Mouse (Mus musculus): Measurements from ENCODE around the gene Eml2. TPM values are rescaled to one million over a fixed set of nuclear protein-coding genes. Genes with fewer than 3 reads are reported as not detected.

Gene Eml2
- total RNA-seq, 2 experiments from 2014 or later: 37.7 to 41.0 TPM

DNA sequence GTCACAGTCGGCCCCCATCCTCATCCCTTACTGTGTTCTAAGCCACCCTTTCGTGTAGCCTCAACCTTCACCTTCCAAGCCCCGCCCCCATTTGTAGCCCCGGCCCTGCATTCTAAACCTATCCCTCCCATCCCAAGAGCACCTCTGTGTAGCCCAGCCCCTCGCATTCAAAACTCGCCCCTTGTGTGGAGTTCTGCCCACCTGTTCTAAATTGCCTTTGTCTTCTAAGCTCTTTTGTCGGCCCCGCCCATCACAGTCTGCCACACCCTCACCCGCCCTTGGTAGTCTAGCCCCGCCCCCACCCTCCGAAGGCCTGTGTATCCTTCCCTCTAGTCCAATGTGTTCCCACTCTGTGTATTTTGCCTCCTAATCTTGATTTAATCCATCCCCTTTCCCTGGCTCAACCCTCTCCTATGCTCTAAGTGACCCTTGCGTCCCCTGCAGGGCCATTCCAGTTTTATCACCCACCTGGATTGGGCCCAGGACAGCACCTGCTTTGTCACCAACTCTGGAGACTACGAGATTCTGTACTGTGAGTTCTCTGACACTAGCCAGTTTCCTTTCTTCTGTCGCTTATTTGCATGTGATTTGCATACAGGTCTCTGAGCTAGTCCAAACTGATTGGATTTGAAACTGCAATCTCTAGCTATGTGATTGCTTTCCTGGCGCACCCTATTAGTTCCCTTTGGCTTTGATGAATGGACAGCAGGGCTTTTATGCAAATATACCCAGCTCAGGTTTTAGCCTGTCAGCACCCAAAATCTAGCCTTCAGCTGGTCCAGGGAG, 26.0 kb downstream of the Eml2 start:
- no peak for DNase-seq

DNA sequence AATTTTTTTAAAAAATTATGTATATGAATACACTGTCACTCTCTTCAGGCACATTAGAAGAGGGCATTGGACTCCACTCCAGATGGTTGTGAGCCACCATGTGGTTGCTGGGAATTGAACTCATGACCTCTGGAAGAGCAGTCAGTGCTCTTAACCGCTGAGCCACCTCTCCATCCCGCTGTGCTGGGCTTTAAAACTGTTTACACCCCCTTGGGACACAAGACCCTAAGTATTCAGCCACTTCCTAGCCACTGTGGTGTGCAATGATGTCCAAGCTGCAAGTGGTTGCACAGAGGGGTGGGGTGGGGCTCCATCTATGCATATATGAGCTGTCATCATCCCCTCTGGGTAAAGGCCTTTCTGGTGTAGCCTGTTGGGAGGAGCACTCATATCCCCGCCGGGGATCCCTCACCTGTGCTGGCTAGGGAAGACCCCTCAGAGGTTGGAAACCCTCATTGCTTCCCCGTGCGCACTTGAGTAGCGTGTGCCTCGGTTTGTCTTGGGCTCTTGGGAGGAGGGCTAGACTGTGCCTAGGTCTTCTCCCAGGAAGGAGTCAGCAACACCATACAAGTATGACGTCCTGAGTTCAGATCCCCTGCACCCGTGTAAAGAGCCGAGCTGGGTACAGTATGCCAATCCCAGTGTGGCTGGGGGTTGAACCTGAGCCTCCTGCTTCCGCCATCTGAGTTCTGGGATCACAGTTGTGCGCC, 32.1 kb downstream of the Eml2 start:
- no peak for DNase-seq

DNA sequence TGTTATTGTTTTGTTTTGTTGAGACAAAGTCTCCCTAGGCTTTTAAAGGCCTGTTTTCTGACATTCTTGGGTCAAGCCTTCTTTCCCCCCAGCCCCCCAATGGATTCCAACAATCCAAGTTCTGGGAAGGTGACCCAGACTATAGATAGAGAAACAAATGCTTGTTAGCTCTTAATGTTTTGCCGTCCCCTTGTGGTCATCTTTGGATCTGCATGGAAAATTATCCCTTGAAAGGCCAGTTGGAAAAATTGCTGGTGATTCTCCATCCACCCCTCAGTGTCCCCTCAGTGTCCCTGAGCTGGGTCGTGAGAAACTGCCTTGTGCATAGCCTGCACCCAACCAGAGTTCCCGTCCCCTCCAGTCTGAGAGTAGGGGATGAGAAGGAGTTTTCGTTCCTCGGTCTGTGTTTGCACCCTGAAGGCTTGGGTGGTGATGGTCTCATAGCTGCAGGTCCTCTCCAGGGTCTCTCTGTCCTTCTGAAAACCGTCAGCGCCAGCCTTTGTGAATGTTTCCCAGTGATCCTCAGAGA, 32.8 kb downstream of the Eml2 start:
- peak; percentile 76 for DNase-seq

DNA sequence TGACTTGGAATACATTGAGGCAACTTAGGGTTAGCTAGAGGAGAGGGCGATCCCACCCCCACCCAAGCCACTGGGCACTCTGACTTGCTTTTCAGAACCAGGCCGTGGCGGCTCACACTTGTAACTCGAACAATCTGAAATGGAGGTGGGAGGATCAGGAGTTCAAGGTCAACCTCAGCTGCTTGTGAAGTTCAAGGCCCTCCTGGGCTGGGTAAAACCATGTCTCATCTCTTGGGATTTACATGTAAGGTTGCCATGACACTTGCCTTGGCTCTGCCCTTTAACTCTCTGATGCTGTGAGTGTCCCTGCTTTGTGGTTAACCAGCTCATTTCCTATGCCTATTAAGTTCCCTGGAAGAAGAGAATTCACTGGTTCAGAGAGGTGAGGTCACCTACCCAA, 33.3 kb downstream of the Eml2 start:
- DNase-seq: peak; percentile 40

DNA sequence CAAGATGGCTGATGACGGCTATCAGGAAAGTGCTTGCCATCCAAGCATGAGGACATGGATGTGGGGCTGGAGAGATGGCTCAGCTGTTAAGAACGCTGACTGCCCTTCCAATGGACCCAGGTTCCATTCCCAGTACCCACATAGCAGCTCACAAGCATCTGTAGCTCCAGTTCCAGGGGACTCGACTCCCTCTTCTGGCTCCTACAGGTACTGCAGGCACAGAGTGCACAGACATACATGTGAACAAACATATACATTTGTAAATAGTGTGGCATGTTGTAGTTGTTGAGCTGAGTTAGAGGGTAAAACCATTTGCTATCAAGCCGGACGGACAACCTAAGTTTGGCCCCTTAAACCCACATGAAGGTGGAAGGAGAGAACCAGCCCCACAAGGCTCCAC, 33.8 kb downstream of the Eml2 start:
- no peak for DNase-seq

DNA sequence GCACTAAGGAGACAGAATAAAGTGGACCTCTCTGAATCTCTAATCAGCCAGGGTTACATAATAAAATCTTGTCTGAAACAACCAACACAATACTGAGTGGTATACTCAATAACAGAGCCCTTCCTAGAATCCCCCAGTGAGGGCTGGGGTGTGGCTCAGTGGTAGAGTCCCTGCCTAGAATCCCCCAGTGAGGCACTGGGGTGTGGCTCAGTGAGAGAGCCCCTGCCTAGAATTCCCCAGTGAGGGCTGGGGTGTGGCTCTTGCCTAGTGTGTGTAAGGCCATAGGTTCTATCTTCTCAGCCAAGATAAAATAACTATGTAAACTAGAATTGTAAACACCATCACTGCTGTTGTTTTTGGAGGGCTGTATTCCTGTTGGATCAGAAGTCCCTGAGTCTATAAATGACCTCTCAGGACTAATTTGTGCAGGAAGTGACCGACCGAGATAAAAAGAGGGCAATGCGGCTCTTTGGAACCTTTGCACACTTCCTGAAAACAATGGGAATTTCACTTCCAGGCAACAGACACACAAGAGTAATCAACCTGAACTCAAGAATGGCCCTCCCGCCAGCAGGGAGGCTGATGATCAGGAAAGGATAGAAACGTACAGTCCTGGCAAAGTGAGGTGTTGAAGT, 34.9 kb downstream of the Eml2 start:
- no peak for DNase-seq

DNA sequence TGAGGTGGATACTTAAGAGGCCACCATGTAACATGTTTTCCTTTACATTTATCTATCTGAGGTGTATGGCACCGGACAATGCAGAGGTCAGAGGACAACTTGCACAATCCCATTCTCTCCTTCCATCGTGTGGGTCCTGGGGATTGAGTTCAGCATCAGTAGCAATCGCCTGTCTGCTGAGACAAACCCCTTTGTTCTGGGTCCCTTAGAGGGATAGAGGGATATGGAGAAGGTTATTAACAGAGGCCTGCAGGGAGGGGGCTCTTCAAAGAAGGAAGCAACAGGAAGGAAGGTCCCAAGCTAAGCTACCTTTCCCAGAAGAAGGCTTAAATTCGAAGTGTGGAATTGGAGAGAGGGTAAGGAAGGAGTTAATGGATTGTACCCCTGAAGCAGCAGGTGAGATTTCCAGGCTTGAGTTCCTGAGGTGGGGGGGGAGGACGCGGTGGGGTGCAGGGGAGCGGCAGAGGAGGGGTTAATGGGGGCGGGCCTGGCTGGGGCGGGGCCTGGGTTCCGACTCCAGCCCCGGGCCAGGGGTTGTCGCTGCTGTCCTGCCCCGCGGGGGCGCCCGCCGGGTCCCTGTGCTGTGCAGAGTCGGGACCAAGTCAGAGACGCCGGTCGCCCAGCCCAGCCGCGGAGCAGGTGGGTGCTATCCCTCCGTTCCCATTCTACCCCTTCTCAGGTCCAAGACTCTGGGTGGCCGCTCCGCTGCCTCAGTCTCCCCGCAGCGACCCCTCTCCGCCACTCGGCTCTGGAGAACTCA, 36.0 kb downstream of the Eml2 start, which contains the start of gene Gpr4:
Gpr4 (plus strand) TSS at position 543 of the 760 bp plus-strand sequence.
- DNase-seq: peak; percentile 75

DNA sequence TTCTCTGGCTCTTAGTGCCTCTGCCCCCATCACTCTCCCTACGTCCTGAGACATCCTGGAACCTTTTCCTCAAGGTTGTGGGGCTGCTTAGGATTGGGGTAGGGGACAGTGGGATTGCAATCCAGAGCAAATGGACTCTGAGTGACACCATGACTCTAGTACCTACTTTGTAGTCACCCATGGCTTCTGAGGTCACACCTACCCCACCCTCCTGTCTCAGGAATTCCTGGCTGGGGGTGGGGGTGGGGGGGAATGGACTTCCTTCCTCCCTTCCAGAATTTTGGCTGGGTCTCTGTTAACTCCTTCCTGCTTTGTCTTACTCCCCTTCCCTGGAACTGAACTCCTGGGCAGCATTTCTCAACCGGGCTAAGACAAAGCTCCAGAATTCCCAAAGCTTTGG, 37.2 kb downstream of the Eml2 start:
- no peak for DNase-seq

DNA sequence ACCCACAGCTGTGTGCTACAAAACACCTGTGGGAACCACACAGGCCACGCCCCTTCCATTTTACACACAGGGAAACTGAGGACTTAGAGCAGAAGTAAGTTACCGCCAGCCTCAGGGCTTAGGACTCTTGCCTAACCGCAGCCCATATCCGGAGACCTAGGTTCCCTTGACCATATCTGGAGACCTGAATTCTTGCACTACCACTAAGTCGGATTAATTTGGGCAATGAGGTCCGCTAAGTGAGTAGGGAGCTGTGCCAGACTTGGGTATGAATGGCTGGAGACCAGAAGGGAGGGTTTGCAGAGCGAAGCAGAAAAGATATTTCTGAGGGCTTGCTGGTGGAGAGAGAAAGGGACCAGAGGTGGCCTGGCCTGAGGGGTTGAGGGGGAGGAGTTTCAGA, 38.1 kb downstream of the Eml2 start:
- no peak for DNase-seq

DNA sequence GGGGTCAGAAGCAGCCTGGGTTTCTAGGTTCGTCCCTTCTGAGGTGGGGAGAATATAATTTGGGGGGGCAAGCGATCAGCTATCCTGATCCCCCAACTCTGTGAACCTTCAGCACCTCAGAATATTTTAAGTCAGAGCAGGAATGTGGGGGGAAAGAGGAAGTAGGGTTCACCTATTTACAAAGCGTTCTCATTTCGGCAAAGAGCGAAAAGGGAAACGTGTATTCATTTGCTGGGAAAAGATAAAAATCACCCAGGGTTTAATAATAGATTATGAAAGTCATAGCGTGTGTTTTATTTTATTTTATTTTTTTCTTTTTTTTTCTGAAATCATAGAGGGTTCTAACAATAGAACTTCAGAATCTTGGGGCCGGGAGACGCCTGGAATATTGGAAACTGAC, 38.7 kb downstream of the Eml2 start:
- no peak for DNase-seq

DNA sequence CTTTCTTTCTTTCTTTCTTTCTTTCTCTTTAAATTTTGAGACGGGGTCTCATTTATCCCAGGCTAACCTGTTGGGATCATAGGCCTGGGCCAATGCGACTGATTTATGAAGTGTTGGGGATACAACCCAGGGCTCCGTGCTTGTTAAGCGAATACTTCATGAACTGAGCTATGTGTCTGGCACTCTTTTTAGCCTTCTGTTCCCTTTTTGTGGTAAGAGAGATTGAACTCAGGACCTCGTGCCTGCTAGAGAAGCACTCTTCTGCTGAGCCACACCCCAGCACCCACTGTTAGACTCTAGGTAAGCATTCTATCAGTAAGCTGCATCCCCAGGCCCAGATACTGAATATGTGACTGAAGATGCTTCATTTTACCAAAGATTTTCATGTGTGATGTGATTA, 41.3 kb downstream of the Eml2 start:
- DNase-seq: no peak

DNA sequence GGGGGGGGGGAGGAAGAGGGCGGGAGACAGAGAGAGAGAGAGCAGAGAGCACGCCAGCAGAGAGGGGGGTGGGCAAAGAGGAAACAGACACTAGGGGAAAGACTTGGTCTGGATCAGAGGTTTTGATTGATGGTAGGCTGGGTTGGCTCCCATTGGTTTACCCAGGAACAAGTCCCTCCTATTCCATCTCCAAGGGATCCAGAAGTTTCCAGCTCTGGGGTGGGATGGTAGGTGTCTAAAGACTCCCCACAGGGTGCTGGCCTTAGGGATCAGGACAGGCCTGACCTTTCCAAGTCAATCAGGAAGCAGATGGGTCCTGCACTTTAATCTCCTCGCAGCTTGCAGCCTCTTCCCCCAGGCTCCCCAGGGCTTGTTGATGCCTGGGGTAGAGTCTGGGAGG, 41.7 kb downstream of the Eml2 start:
- DNase-seq: no peak

DNA sequence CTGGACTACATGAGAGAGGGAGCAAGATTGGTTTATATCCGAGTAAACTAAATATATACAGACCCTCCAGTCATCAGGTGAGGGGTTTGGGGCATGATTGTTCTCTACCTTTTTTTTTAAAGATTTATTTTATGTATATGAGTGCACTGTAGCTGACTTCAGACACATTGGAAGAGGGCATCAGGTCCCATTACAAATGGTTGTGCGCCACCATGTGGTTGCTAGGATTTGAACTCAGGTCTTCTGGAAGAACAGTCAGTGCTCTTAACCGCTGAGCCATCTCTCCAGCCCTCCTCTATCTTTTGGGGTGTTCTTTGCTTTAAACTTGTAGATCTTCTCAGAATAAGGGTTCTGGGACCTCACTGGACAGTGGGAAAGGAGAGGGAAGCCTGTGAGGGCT, 43.8 kb downstream of the Eml2 start:
- DNase-seq: no peak

DNA sequence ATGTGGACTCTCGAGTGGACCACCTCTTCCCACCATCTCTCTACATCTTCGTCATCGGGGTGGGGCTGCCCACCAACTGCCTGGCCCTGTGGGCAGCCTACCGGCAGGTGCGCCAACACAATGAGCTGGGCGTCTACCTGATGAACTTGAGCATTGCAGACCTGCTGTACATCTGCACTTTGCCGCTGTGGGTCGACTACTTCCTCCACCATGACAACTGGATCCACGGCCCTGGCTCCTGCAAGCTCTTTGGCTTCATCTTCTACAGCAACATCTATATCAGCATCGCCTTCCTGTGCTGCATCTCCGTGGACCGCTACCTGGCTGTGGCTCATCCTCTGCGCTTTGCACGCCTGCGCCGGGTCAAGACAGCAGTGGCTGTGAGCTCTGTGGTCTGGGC, 46.0 kb downstream of the Eml2 start:
- no peak for DNase-seq

DNA sequence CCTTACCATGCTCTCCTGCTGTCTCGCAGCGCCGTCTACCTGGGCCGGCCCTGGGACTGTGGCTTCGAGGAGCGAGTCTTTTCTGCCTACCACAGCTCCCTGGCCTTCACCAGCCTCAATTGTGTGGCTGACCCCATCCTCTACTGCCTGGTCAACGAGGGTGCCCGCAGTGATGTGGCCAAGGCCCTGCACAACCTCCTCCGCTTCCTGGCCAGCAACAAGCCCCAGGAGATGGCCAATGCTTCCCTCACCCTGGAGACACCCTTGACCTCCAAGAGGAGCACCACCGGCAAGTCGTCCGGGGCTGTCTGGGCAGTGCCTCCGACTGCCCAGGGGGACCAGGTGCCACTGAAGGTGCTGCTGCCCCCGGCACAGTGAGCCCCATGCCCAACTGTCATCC, 46.7 kb downstream of the Eml2 start:
- DNase-seq: no peak

DNA sequence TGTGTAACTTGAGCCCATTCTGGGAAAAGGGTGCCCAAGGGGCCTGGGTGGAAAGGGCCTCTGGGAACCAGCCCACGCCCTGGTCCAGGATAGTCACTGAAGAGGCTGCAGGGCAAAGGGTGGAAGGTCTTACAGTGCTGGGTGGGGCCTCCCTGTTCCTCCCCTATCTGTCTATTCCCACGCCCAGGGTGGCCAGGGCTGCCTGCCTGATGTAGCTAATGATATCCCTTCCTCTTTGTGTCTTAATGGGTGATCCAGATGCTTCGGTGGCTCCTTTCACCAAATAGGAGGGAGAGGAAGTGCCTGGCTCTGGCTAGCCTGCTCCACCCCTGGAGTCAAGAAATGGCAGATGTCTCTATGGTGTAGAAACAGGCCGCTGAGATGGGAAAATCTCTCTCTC, 48.7 kb downstream of the Eml2 start:
- no peak for DNase-seq

DNA sequence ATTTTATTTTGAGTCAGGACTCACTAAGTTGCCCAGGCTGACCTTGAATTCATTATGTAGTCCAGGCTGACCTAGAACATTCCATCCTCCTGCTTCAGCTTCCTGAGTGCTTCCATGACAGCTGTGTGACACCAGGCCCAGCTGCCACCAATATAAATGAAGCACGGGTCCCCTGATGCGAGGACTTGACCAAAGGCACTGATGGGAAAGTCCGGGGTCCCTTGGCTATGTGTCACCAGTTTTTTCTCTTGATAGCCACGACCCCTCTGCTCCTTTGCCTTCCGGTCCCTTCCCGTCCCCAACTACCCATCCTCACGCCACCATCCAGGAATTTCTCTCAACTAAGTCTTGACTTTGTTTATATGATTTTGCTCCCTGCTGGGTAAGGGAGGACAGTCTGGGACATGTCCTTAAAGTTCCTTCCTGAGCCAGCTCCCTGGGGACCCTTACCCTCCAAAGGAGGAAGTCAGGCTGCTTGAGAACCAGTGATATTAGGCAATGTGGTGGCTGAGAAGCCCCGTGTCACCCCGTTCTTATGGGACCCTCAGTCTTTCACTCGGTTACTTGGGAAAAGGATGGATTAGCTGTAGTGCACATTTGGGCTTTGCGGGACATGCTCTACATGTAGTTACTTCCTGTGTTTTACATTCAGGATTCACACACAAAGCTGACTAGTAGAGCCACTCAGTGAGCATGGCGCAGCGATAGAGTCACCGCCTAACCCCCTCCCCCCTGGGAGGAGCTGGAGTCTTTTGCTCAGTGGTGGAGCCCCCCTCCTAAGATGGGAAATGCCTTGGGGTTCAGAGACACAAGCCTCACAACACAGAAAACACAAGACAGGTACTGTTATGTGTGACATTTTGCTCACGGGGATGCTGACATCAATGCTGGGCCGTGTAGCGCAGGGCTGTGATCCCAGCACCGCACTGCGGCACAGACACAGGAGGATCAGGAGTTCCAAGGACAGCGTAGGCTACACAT, 50.9 kb downstream of the Eml2 start:
- peak; percentile 58 for DNase-seq

DNA sequence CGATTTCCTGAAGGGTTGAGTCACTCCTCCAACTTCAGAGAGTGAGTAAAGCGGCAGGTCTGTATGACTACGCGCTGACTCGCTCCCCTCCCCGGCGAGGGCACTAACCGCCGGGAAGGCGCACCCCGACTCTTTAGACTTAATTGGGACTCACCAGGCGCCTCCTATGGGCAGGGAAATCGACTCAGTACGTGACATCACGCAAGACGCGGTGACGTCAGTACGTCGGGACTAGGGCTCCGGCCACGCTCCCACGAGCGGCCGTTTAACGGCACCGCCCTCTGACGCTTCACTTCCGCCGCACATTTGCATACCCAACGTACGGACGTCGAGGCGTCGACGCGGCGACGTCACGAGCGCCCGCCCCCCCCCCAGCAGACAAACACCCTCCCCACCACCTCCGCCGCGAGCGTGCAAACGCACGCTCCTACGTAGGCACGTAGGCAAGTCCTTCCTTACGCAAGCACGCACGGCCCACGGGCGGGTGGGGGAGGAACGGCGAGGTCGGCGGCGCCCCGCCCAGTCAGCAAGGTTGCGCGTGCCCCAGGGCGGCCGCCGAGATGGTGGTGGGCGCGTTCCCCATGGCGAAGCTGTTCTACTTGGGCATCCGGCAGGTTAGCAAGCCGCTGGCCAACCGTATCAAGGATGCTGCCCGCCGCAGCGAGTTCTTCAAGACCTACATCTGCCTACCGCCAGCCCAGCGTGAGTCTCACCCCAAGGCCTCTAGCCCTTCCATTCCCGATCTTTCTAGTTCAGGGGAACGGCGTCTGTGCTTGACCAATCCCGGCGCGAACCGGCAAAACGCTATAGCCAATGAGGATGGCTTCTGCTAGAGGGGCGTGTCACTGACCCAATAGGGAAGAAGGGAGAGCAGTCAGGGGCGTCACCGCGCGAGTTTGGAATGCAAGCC, 51.9 kb downstream of the Eml2 start, which contains the start of gene Opa3:
Opa3 (plus strand) TSS at position 452 of the 910 bp plus-strand sequence.
- DNase-seq: peak; percentile 100

DNA sequence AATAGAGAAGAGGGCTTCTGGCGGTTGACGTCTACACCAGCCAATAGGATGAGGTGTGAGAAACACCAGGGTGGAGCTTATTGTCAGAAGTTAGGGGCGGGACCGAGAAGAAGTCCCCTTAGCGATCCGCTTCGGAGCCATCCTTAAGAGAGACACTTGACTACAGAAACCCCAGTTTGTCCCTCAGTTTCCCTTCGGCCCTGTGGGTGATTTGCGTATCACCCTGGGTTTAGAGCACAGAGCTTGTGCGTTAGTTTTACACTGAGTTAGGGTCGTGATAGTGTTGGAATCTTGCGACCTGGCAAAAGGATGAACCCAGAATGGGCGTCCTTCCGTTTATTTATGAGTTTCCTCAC, 52.5 kb downstream of the Eml2 start:
- DNase-seq: no peak

DNA sequence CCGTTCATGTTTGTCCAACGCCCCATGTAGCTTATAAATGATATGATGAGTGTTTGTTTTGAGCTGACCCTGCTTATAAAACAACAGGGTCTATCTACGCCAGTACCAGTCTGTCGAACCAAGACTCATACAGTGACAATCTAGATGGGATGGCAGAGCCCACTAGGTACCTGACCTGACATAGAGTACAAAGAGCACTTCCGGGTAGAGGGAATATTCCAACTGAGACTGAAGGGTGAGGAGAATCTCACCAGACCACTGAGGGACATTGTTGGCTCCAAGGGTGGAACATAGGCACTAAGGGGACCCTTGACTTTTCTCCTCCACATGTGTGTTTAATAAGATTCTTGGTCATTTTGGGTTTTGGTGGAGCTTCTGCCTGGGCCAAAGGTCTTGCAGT, 53.2 kb downstream of the Eml2 start:
- no peak for DNase-seq

Measured in adrenal gland, postnatal 10 days (tissue).